Mouse (Mus musculus) C2C12 (cell line): ENCODE measurements at regions not wholly inside any gene's neighbourhood (a gene's known extent, or its start where the extent isn't known, plus 50 kb on each side); places are given as distances from the start of the nearest gene placed in this dataset.

ENCODE experiments used
- CTCF ChIP-seq: IDR thresholded peaks from one replicate; pipeline ENCODE4 v1.5.1; 2011; ENCODE audit not compliant: control insufficient read depth, insufficient read depth, insufficient read length
- MYOD1 ChIP-seq: IDR thresholded peaks from one replicate; pipeline ENCODE4 v1.6.1; 2011; ENCODE audit warnings: low read depth; ENCODE audit not compliant: control insufficient read depth, insufficient read length
- MYOG ChIP-seq: IDR thresholded peaks from one replicate; pipeline ENCODE4 v1.6.1; 2011; ENCODE audit not compliant: control insufficient read depth, insufficient read length; ENCODE audit errors: extremely low read depth
- USF1 ChIP-seq: IDR thresholded peaks from one replicate; pipeline ENCODE4 v1.6.1; 2011; ENCODE audit warnings: low read depth, mild to moderate bottlenecking, control low read depth, moderate library complexity

GRCm38 (mm10) chr12:16450771-16451435 lies 159.9 kb downstream of the Lpin1 start:
- no peak for TF ChIP-seq CTCF
- no peak for TF ChIP-seq MYOG
- TF ChIP-seq USF1 = no peak
- no peak for TF ChIP-seq MYOD1
